Mouse (Mus musculus) lung, adult 2 months (tissue): Measurements from ENCODE around the gene Top1.

Source experiments
- CTCF ChIP-seq: fragments of 200-500 bp; IDR thresholded peaks from 2 replicates; pipeline ENCODE4 v1.5.1; 2011; ENCODE audit warnings: mild to moderate bottlenecking, low read length, control low read depth; ENCODE audit not compliant: insufficient read depth
- POLR2A ChIP-seq: fragments of 200-500 bp; IDR thresholded peaks from 2 replicates; pipeline ENCODE4 v1.6.1; 2011; ENCODE audit warnings: low read depth, mild to moderate bottlenecking, control low read depth, low read length, borderline replicate concordance; ENCODE audit errors: extremely low read depth

DNA sequence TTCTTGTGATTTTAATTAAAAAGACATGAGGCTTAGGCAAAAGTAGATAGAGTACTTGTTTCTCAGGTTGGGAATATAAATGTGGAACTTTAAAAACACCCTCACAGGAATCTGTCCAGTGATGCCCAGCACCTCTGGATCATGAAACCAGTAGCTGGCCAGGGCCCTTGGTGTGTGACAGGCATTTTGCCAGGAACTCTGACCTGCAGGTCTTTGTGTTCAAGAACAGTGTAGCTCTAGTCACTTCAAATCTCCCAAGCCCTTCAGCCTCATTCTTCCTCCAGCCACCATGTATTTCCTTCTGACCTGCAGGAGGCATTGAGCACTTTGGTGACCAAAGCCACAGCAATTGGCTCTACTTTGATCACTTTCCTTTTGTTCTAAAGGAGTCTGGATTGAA lies 124.7 kb downstream of the Top1 start:
- no peak for TF ChIP-seq POLR2A
- TF ChIP-seq CTCF: no peak
